Mouse (Mus musculus) cerebellum, adult 9-10 months (tissue): ENCODE measurements around the gene Crybg1.
A peak's percentile ranks its signal among the peaks of the same experiment; 100 is the strongest.
"Not testable (repeated sequence)": the region's sequence is repeated elsewhere in the genome, so short reads cannot be mapped to it uniquely, and the experiment has no call there.

Experiments
- DNase-seq: peaks from one replicate; pipeline ENCODE4 v3.0.0; 2022

The Crybg1 gene

GRCm38 (mm10) chr10:44004221-44004751, 144.4 kb downstream of the Crybg1 start:
- no peak for DNase-seq

GRCm38 (mm10) chr10:44003551-44004151, 145.0 kb downstream of the Crybg1 start:
- DNase-seq: no peak

- no peak for DNase-seq
Observed at GRCm38 (mm10) chr10:44002995-44003524, 145.6 kb downstream of the Crybg1 start.

- no peak for DNase-seq
Observed at GRCm38 (mm10) chr10:44002004-44002940, 146.4 kb downstream of the Crybg1 start.

- DNase-seq: no peak
Observed at GRCm38 (mm10) chr10:44000156-44000865, 148.3 kb downstream of the Crybg1 start.

- no peak for DNase-seq
Observed at GRCm38 (mm10) chr10:43998503-43999082, 150.1 kb downstream of the Crybg1 start.

GRCm38 (mm10) chr10:43998023-43998422, 150.6 kb downstream of the Crybg1 start:
- DNase-seq: no peak

GRCm38 (mm10) chr10:43997276-43997675, 151.4 kb downstream of the Crybg1 start:
- DNase-seq: no peak

- DNase-seq: no peak
Observed at GRCm38 (mm10) chr10:43995858-43996650, 152.6 kb downstream of the Crybg1 start.

- DNase-seq: no peak
Observed at GRCm38 (mm10) chr10:43993198-43993597, 155.5 kb downstream of the Crybg1 start.

GRCm38 (mm10) chr10:43992506-43992905, 156.1 kb downstream of the Crybg1 start:
- DNase-seq: no peak

GRCm38 (mm10) chr10:43991268-43991667, 157.4 kb downstream of the Crybg1 start:
- no peak for DNase-seq

GRCm38 (mm10) chr10:43983866-43984265, 164.8 kb downstream of the Crybg1 start:
- DNase-seq: no peak

- no peak for DNase-seq
Observed at GRCm38 (mm10) chr10:43983241-43983640, 165.4 kb downstream of the Crybg1 start.

- no peak for DNase-seq
Observed at GRCm38 (mm10) chr10:43982470-43982869, 166.2 kb downstream of the Crybg1 start.

GRCm38 (mm10) chr10:43980742-43981141, 167.9 kb downstream of the Crybg1 start:
- DNase-seq: not testable (repeated sequence)

GRCm38 (mm10) chr10:43980080-43980479, 168.6 kb downstream of the Crybg1 start:
- no peak for DNase-seq

GRCm38 (mm10) chr10:43977353-43977752, 171.3 kb downstream of the Crybg1 start:
- DNase-seq: no peak

- DNase-seq: no peak
Observed at GRCm38 (mm10) chr10:43973244-43973643, 175.4 kb downstream of the Crybg1 start.

- DNase-seq: no peak
Observed at GRCm38 (mm10) chr10:43964943-43965342, 183.7 kb downstream of the Crybg1 start.

- peak; percentile 19 for DNase-seq
Observed at GRCm38 (mm10) chr10:43953942-43954341, 194.7 kb downstream of the Crybg1 start.

- DNase-seq: no peak
Observed at GRCm38 (mm10) chr10:43945435-43945834, 203.2 kb downstream of the Crybg1 start.
